Mouse (Mus musculus) mouse embryonic stem cell (cell line): ENCODE data around the gene Enox1.

Experiments used
- in situ Hi-C, 2 experiments: fragments of 300-500 bp; cut with MboI; formaldehyde crosslinking; loops; 1 replicate in 1 of 2; 3 replicates in 1 of 2; pipeline ENCODE4 v1.14.3; 2019 to 2020; ENCODE audit warnings: low sequenced_read_pairs in 2 of 2, low pct_unique_long_range_greater_than_20kb in 1 of 2, mixed read lengths in 1 of 2; ENCODE audit not compliant: unreplicated experiment in 1 of 2

Gene Enox1

DNA sequence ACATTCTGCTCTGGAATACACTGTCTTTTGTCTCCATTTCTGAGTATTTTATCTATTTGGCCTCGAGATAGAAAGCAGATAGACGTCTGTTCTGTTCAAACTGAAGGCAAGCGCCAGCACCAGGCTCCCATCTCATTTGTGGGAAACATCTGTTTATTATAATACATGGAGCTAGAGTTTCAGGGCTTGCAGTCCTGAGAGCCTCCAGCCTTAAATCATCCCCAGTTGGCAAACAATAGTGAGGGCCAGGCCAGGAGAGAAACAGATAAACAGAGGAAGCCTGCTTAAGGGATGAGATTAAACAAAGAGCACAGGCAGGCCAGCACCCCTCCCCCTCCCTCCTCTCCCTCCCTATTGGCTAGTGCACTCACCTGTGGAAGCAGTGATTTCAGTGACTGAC lies 417.9 kb downstream of the Enox1 start:
- in situ Hi-C loops = no loop called here

DNA sequence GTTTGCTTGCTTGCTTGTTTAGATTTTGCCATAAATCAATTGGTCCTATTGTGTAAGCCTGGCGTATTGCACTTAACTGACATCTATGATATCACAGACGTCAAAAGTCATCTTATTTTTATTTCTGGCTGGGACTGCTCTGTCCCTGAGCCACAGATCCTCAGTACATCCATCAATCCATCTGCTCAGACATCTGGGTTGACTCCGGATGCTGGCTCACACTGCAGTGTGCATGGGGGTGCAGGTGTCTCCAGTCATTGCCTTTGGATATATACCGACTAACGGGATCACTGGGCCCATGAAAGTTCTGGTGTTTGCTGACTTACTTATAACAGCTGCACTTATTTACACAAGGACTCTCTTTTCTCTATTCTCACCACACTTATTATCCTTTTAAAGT lies 419.8 kb downstream of the Enox1 start:
- in situ Hi-C loops = no loop called here

DNA sequence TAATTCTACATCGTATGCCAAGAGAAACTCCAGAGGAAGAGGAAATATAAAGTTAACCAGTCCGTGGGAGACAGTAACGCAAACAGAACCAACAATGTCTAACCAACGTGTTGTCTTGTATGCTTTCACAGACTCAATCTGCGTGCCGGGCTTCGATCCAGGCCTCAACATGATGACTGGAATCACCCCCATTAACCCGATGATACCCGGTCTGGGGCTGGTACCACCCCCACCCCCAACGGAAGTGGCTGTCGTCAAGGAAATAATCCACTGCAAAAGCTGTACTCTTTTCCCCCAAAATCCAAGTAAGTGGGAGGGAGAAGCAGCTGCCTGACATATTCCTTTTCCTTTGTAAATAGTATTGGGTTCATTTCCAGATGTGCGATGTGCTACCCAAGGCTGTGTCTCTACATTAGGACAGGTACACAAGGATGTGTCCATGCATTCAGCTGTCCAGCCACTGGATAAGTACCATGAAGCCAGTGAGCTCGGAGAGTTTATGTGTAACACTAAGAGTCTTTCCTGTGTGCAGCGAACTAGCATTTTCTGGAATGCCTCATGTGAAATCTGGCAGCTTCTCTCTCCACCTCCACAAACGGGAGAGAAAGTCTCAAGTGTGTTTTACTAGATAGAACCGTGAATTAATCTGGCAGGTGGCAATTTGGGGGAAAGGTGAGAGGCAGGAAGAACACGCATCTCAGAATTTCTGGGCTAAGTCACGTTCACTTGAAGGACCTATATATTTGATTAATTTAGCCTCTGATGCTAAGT lies 421.1 kb downstream of the Enox1 start:
- in situ Hi-C loops = no loop called here

DNA sequence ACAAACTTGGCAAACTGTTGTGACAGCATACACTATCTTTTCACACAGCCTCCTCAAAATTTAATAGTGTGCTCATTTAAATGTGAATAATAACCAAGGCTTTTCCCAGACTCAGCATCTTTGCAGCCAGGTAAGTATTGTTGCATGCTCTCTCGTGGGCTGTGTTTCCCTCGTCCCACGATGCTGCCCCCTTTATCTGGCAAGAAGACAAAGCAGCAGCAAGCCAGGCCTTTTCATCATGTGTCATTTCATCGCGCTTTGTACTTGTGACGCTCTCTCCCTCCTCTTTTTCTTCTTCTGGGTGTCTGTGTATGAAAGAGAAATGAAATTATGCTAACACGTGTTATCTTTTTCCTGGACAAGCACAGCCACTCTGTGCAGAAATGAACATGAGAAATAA lies 421.8 kb downstream of the Enox1 start:
- in situ Hi-C loops = no loop called here

DNA sequence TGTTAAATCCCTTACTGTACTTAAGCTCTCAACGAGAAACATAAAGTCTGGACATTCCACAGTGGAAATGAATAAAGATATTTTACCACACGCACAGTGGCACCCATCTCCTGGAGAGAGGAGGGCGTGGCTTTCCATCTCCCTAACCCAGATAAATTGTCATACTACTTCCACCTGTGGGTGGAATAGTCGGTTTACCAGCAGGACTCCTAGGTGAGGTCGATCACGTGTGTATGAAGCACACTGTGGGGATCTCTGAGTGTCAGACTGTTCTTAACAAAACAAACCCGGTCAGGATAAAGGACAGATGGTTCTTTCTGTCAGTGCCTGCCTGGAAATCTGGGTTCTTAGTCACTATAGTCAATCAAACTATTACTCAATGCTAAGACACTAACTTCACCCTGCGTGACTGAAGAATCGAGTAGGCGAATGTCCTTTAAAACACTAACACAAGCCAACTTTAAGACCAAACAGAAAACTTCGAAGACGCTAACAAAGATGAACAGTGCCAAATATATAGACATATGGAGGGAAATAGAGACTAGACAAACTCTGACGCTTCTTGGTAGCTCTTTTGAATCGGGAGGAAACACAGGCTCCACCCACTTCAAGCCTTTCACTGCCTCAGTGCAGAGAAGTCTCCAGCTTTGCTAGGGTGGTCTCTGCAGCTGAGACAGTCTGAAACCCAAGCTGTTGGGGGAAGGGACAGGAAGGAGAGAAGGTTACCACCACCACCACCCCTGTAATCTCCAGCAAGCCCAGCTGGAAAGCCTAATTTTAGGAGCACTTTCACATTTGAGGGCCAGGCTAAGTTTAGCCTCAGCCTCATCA lies 423.8 kb downstream of the Enox1 start:
- in situ Hi-C loops = no loop called here

DNA sequence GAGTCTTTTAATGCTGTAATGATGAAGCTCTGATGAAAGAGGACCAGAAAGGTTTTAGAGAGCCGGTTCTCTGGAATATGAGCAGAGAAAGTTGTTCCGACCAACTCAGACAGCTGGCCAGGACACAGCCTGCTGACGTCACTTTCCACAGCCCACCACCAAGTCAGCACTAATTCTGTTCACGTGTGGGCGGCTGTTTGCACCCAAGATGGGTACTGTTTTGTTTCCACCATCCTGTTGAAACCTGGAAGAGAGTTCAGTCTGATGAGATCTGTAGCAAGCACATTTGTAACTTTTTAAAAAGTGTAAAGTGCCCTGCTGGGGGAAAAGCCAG lies 424.3 kb downstream of the Enox1 start:
- in situ Hi-C loops = no loop called here

DNA sequence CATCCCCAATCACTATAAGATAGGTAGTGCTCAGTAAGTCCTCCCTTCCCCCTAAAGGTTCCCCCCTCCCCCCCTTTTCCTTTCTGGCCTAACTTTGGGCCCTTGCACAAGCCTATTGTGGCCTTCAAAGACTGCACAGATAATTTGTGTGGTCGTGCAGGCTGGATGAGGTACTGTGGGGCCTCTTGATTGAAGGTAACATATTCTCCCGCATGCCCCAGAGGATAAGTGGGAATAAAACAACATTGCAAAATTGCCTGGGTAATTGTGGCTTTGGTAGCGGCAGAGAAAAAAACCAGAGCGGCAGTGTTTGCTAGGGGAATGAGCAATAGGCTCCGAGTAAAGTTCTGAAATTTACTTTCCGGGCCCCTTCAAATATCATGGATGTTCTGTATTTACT lies 425.1 kb downstream of the Enox1 start:
- in situ Hi-C loops = no loop called here

DNA sequence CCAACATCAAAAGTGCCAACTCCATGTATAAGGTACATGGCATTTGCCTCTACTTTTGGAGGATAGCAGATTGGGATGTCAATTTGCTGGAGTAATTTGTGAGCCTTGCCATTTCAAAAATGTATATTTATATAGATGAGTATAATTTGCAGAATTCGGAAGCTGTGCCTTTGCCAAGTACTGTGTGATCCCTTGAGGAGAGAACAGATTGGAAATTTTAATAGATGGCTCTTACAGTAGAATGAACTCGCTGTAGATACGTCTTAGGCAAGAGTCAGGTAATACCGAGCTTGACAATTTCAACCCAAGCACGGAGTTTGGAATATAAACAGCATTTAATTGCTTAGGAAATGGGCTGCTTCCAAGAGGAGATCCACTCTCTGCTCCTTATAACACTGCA lies 427.9 kb downstream of the Enox1 start:
- in situ Hi-C loops = no loop called here

DNA sequence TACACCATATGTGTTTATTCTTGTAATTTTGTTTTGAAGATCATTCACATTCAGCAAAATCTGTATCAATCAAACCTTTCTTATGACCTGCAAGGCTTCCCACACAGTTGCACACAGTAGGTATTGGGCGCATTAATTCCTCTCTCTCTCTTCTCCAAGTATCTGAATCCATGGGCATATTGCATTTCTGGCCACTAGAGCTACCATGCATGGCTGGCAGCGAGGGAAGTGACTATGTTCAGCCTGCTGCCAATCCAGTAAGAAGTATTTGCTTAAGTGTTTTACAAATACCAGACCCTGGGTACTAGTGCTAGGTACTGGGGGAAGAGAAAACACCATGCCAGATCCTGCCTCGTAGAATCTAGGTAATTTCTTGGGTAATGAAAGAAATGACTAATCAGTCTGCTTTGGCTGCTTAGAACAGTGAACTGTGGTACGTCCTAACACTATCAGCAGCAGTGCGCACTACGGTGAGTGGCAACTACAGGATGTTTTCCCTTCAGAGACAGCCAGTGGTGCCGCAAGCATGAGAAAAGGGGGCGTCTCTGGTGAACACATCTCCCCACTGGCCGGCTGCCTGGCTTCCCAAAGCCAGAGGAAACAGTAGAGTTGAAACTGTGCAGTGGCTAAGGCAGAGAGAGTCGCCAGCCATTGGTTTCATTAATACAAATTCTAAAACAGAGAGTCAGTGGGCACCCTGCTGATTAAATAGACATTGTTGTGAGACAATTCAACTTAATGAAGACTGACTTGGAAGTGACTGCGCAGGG lies 428.7 kb downstream of the Enox1 start:
- in situ Hi-C loops = no loop called here

DNA sequence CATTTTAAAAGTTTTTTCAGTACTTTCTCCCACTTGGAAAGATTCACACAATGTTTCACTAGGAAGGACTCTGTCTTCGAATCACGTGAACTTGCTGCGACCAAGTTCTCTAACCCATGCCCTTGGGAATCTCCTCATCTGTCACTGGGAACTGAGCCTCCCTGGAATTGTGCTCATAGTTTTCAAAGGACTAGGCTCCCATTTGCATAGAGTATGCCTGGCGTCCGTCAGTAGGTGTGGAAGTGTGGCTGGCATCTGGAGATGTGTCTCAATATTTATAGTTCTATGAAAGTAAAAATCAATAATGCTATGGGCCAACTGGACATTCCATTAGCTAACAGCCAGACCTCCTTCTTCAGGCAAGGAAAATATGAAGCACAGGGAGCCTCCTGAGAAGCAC lies 429.5 kb downstream of the Enox1 start:
- in situ Hi-C loops = no loop called here

DNA sequence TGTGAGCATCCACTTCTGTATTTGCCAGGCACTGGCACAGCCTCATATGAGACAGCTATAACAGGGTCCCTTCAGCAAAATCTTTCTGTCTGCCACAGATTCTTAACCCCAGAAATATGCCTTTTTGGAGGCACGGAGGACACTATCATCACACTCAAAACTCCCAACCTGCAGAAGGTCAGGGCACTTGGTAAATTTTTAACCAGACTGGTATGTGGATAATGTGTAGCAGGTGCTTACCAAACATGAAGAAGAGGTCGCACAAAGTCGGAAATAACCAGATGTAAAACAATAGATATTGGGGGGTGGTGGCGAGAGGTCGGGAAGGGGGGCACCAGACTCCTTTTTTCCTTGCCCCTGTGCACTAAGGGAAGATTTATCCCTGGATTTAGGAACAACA lies 430.6 kb downstream of the Enox1 start:
- in situ Hi-C loops = no loop called here

DNA sequence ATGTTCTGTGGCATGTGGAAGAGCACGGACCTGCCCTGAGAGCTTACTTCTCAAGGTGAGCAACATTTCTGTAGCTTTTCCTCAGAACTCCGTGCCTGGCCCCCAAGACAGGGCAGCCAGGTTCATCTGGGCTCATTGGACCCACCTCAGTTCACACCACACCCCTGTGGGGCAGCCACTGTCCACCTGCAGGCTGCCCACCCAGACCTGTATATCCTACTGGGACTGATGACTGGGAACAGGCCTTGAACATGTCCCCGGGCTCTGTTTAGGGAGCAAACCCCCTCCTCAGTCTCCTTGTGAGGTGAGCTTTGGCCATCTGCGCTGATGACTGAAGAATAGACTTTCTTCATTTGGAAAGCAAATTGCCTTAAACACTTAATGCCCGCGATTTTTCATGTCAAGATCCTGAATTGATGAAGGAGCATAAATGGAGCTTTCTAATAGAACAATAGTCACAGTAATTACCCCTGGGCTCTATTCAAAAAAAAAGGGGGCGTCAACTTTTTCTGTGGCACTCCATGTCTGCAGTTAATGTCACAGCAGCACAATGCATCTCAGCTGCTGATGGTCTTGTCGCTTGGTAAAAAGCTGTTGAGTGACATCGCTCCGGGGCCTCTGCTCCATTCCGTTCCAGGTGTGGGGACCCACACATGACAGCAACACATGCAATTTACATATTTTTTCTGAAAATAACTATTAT lies 436.7 kb downstream of the Enox1 start:
- in situ Hi-C loops = no loop called here

DNA sequence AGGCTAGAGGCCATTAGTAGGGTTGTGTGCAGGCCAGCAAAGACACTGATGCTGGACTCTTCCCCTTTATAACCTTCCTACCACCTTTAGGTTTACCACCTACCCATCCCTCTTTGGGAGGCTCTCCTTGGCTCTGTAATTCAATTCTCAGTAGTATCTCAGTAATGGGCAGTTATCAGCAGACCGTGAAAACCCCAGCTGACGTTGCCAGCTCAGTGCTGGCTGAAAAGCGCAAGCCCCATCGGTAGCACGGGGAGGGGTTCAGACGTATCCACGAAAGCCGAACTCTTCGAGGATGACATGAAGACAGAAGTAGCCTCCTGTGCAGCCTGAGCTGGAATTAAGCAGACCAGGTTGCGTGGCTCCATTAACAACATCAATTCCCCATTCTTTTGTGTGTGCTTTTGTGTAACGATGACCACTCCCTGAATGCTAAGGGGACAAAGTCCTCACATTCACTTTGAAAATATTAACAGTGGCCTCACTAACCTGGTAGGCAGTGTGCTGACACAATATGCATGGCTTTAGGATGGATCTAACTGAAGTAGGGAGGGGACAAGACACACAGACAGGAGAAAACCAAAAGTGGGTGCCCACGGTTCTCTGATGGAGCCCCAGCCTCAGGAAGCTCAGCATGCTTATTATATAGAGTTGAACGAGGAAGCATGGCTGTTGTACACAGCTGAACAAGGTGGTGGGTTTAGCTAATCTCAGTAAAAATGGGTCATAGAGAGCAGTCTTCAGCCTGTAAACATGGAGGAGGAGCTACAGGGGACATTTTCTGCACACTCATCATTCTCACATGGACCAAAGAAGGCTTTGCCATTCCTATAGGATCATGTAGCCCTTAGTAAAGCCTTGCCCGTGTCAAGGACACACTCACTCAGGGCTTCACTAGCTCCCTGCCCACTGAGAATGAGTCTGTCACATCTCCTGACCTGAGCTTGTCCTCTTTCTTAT lies 439.9 kb downstream of the Enox1 start:
- in situ Hi-C loops = no loop called here

DNA sequence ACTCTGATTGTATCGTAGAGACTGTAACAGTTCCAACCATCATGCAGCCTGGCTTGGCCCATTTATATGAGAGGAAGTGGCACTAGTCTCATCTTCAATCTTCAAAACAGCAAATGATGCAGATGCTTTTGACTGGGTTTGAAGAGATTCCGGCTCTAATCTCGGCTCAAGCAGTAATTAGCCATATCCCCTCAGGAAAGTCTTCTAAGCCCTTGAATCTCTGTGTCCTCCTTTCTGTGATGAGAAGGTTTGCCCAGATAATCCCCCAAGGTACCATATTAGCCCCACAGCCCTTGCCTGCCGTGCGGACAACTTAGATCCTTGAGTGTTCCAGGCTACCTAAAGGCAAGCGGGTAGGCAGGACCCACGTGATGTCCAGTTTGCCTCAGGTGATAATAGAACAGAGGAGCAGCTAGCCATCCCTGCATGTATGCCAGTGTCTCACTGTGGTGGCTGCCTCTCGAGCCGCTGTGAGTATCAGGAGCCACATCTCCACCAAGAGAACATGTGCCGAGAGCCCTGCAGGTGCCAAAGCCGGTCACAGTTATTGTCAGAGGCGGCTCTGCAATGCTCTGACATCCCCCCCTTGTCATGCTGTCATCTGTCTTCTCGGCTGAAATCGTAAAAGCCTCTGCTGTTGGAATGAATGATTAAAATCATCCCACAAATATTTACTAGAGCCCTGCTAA lies 442.6 kb downstream of the Enox1 start:
- in situ Hi-C loops = no loop called here

DNA sequence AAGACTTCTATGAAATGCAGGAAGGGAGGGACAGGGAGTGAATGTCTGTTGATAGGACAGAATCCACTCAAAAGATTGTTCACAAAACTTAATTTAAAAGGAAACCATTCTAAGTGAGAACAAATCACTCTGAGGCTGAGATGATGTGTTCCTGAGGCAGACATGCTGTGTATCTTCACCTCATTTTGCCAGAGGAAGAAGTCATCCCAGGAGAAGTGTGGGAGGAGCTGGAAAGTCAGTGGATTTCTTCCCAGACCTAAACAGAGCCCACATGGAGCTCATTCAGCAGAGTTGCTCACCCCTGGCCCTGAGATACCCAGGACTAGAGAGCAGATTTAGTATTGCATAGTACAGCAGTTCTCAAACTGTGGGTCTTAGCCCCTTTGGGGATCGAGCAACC lies 444.2 kb downstream of the Enox1 start:
- in situ Hi-C loops = no loop called here

DNA sequence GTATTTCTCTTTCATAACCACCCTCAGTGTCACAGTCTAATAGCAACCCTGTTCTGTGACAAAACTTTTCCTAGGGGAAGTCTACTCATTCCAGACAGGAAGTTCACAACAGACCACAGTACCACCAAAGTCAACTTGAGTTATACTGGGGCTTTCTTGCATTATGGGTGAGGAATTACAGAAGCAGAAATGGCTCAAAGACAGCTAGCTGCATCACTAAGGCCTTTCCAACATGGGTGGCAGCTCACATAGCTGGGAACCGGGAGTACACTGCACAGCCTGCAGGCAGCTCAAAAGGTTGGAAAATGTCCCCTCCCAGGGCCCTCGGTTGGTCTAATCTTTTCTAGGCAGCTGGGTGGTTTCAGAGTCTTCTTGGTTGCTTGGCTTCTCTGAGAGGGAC lies 444.9 kb downstream of the Enox1 start:
- in situ Hi-C loops = no loop called here

DNA sequence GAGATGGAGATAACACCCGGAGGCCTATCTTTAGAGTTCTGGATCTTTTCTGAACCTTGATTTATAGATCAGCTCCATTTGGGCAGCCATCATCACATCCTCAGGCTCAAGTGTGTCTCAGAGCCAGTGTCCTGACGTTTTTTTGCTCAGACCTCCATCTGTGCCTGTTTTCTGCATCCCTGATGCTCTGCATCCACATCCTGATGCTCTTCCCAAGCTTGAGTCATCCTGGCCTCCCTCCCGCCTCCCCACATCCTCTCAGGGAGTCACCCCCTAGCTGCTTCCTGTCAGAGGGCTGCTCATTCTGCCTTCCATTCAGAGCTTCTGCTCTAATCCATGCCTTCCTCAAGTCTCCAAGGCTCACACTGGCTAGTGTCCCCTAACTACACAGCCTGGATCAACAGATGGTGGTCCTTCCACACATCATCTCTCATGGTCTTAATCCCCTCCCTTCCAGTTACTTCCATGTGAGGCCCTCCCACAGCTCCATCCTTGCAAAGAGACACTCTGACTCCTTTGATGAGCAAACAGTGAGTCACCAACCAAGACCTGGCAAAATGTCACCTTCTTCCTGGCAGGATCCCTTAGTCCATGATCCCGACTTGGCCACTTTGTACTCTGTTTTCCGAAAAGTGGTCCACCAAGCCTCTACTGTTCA lies 451.7 kb downstream of the Enox1 start:
- in situ Hi-C loops = no loop called here
